11 mouse cellular contexts compared by ENCODE assay signal in genomic region chr17:84865158-84865557, GRCm38 (mm10).
DNase-seq lines count a peak whose midpoint lies in the region; TF ChIP-seq lines count a peak whose summit lies in the region.
"Had no signal": no experiment of that assay in that cellular context is flagged by ENCODE, and none has a peak within 500 bp of the region (broad histone marks: within the 10 kb centered on the region; RNA-seq: fewer than 3 reads in every experiment).

No protein-coding gene starts in this region.

- H3K4me3 ChIP-seq in myocyte, result no peak overlapping the region
- H3K4me3 ChIP-seq in midbrain, embryonic 10.5 days, result no peak overlapping the region
- H3K4me3 ChIP-seq: hindbrain, embryonic 10.5 days; liver, embryonic 13.5 days had no signal

- peak; percentile 80 to 87 for DNase-seq in adrenal gland, adult (ENCODE audit: inconsistent age in 2 of 2, low spot score in 1 of 2)
- DNase-seq in adrenal gland, adult 18-20 months (ENCODE audit: low spot score in 2 of 2), result no peak
- DNase-seq in left cerebral cortex, adult 9 months (ENCODE audit: low spot score in 2 of 2), result peak; percentile 25 to 35
- no peak for DNase-seq in left cerebral cortex, postnatal 4 days
- peak; percentile 57 for DNase-seq in heart, adult 8-10 months (ENCODE audit: low spot score)
- no peak for DNase-seq in midbrain, embryonic 10.5 days (ENCODE audit: low spot score)
- DNase-seq in urinary bladder, postnatal 25 days (ENCODE audit: low spot score), result no peak
- DNase-seq: liver, embryonic 13.5 days had no signal

- intact Hi-C loops in left cerebral cortex, postnatal 4 days (cut with DNase I), result no loop called here

- no peaks in the 10 kb centered on the region for H3K79me2 ChIP-seq in myocyte (ENCODE audit: control insufficient read depth, insufficient read depth)

- 63% methylated on average over 2 of the region's 2 CpGs for WGBS in midbrain, embryonic 10.5 days

- H3K4me1 ChIP-seq in midbrain, embryonic 10.5 days, result 0 out of 2 replicates have a peak, but pooled peaks cover under 1% of the 10 kb centered on the region
- H3K4me1 ChIP-seq: liver, embryonic 13.5 days had no signal

- H3K27me3 ChIP-seq in myocyte (ENCODE audit: control insufficient read depth, insufficient read depth, insufficient read length), result no peaks in the 10 kb centered on the region
- H3K27me3 ChIP-seq in midbrain, embryonic 10.5 days (ENCODE audit: low read depth, poor library complexity, severe bottlenecking), result no peaks in the 10 kb centered on the region
- H3K27me3 ChIP-seq: liver, embryonic 13.5 days had no signal

- no peaks in the 10 kb centered on the region for H3K36me3 ChIP-seq in myocyte (ENCODE audit: control insufficient read depth, insufficient read depth)
- H3K36me3 ChIP-seq in midbrain, embryonic 10.5 days, result no peaks in the 10 kb centered on the region
- H3K36me3 ChIP-seq: G1E; hindbrain, embryonic 10.5 days; liver, embryonic 13.5 days had no signal

- no peak overlapping the region for H3ac ChIP-seq in myocyte (ENCODE audit: control insufficient read depth, insufficient read length)

- H3K27ac ChIP-seq in midbrain, embryonic 10.5 days (replicated peaks), result no peak overlapping the region
- H3K27ac ChIP-seq: hindbrain, embryonic 10.5 days; liver, embryonic 13.5 days had no signal

- H3K4me2 ChIP-seq in myocyte (ENCODE audit: low read depth), result peak overlapping the region; percentile 49
- H3K4me2 ChIP-seq: liver, embryonic 13.5 days had no signal

- TF ChIP-seq POLR2A in myocyte (IDR thresholded peaks at IDR 0.05; ENCODE audit: insufficient read length, low read depth), result no peak

- H3K9me3 ChIP-seq in midbrain, embryonic 10.5 days (replicated peaks), result no peaks in the 10 kb centered on the region
- H3K9me3 ChIP-seq: hindbrain, embryonic 10.5 days; liver, embryonic 13.5 days had no signal

TF ChIP-seq in myocyte, 11 proteins besides CTCF, POLR2A, EP300 and RAD21:
- peak in 1 of 3 experiments; percentile 16 for TF ChIP-seq MYOD1 (IDR thresholded peaks at IDR 0.05; ENCODE audit: control insufficient read depth in 1 of 3, insufficient read length in 2 of 3, low read depth in 2 of 3)
- TF ChIP-seq TCF12 (IDR thresholded peaks at IDR 0.05; ENCODE audit: insufficient read depth, poor library complexity, severe bottlenecking), result no peak
- no peak for TF ChIP-seq REST (IDR thresholded peaks at IDR 0.05; ENCODE audit: insufficient read depth, insufficient read length)
- peak; percentile 73; the same call in 1 of the 2 replicates for TF ChIP-seq CEBPB (IDR thresholded peaks at IDR 0.05; ENCODE audit: insufficient read depth, poor library complexity, severe bottlenecking)
- peak; percentile 24 for TF ChIP-seq SRF (IDR thresholded peaks at IDR 0.05; ENCODE audit: control insufficient read depth, insufficient read length, low read depth)
- peak in 1 of 3 experiments; percentile 64 for TF ChIP-seq MYOG (IDR thresholded peaks at IDR 0.05; ENCODE audit: control insufficient read depth in 1 of 3, insufficient read depth in 1 of 3, insufficient read length in 2 of 3, low read depth in 2 of 3)

Comparison
In these comparisons a context has a peak if more than half of its experiments do, and no peak if none do; other contexts are left out.
1. DNase-seq: peak in adrenal gland, adult (2 of 2), left cerebral cortex, adult 9 months (2 of 2) and heart, adult 8-10 months (single experiment); none in adrenal gland, adult 18-20 months (0 of 2), left cerebral cortex, postnatal 4 days (single experiment), midbrain, embryonic 10.5 days (single experiment) and urinary bladder, postnatal 25 days (single experiment).